Mouse (Mus musculus): ENCODE results near the gene Mapkapk2.
"Not testable (repeated sequence)": the region's sequence is repeated elsewhere in the genome, so short reads cannot be mapped to it uniquely, and the experiment has no call there.

Mapkapk2 gene

DNA sequence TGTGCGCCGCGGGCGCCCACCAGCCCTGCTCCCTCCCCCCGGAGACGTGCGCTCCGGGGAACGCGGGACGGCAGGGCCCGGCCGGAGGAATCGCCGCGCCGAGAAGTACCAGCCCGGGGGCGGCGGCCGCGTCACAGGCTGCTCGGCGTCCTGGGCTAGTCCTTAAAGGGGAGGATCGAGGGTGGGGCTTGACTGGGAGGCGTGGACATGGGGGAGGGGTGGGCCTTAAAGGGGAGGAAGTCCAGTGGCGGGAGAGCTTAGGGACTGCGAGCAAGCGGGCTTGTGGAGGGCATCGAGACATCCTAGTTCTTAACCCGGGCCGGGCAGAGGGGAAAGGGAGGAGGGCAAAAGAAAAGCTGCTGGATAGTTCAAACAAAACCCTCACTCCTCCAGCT lies at the start of gene Mapkapk2:
Gene Mapkapk2, minus strand, starts transcription at position 127 of the 395 bp plus-strand sequence.
- DNase-seq (ENCODE audit: inconsistent ontology term) = peak; percentile 98

DNA sequence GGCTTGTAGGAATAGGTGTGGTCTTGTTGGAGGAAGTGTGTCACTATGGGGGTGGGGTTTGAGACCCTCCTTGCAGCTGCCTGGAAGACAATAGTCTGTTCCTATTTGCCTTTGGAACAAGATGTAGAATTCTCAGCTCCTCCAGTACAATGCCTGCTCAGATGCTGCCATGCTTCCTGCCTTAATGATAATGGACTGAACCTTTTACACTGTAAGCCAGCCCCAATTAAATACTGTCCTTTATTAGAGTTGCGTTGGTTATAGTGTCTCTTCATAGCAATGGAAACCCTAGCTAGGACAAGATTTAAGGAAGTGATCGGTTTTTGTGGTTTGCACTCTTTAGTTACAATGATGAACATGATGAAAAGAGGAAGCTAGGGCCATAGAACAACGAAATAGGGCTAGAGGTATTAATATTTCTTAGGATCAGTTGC lies 48.6 kb upstream of the Mapkapk2 start:
- DNase-seq (ENCODE audit: inconsistent ontology term) = no peak

DNA sequence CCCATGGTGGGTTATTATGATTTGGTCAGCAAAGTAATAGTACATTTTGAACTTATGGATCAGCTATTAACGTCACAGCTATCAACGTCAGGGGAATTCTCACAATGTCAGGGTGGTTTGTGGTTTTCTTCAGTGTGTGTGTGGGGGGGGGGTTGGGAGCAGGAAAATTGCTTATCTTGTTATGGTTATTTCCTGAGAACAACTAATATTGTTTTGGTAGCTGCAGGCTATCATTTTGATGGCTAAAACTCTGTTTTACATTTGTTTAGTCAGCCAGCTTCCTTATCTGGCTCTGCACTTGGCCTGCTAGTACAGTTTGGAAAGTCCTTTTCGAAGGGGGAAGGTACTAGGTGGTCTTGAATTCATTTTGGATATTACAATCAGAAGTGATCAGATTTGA lies 47.6 kb upstream of the Mapkapk2 start:
- DNase-seq (ENCODE audit: inconsistent ontology term) = not testable (repeated sequence)

DNA sequence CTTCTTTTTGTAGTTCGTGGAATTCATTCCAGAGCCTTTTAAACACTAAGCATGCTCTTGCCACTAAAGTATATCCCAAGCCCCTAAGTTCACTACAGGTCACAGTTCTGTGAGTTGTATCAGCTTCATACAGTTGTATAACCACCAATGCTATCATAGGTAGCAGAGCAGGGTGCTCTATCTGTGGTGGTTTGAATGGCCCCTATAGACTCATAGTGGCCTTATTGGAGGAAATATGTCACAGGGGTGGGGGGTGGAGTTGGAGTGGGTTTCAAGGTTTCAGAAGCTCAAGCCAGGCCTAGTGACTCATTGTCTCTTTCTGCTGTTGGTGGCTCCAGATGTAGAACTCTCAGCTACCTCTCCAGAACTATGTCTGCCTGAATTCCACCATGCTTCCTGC lies 44.8 kb upstream of the Mapkapk2 start:
- no peak for DNase-seq (ENCODE audit: inconsistent ontology term)

DNA sequence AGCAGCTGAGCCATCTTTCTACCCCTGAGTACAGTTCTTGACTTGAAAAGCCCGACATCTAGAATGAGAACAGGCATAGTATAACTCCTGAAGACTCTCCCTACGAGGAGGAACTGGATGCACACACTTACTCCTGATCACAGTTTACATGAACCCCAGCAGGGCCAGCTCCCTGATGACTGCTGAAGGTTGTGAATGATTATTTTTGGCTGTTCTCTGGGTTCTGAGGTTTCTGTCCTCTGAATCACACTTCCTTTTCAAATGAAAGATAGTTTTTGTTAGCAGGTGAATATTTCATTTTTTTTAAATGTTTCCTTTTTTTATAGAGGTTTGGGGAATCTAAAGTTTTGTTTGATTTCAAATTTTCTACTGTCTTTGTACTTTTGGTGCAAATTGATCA lies 43.8 kb upstream of the Mapkapk2 start:
- DNase-seq (ENCODE audit: inconsistent ontology term) = no peak

DNA sequence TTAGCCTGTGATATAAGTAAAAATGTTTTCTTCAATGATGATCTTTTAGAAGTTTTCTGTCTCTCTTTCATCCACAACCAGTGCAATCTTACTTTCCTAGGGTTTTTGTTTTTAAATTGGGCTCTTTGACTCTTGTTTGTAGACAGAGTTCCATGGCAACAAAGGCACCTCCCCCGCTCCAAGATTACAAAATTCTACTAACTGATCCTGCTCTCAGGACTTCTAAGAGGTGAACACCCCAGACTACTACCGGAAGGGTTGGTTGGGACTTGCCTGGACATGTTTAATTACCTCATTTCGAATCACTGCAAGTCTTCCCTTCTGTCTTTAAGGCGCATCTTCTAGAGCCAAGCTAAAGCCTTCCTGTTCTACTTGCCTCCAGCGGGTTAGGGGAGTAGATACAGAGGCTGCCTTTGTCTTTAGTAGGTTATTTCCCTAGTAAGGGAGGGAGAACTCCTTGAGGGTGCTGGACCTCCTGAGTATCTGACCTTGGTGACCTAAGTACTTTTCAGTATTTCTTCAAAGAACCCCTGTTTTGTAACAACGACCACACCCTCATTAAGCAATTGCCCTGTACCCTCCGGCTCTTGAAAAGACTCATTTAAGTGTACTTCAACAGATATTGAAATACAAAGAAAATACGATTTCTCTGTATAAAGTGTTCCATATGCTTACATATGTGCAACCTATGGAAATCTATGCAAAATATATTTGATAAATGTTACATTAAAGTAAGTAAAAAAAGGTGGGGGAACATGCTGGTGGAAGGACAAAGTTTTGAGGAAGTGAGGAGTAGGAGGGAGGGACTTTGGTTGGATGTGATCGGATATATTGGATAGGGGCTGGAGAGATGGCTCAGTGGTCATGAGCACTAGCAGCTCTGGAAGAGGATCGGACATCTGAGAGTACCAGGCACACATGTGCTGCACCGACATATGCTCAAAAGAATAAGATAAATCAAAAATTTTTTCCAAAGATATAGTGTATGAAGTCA lies 41.8 kb upstream of the Mapkapk2 start:
- DNase-seq (ENCODE audit: inconsistent ontology term) = peak; percentile 68

DNA sequence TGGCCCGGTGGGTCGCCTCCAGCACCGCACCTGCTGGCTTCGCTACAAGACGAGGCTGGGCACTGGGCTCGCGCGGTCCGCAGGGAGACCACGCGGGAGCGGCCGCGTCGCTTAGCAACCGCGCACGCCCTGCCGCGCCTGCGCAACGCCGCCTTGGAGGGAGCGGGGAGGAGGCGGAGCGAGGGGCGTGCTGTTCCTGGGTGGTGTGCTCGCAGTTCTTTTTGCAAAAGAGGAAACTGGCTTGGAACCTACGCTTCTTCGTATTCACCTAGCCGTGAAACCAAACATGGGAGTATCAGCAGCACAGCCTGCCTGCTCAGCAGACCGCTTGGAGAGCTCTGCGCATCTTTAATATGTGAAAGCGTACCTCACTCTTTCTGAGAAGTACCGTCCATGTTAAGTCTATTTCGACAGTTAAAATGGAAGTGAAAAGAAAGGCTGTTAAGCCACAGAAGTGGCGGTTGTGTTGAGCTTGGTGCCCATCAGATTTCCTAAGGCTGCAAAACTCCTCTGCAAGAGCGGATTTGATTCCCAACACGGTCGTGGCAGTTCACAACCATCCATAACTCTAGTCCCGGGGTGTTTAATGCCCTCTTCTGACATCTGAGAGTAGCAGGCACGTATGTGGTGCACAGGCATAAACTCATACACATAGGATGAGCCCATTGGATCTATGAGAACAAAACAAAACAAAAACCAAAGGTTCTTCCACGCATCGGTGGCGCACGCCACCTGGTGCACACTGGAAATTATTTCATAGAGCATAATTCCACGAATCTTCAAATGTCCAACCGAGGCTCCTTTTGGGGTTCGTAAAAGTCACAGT lies 40.8 kb upstream of the Mapkapk2 start, which contains the start of gene Dyrk3:
Gene Dyrk3, minus strand, starts transcription at position 150 of the 826 bp plus-strand sequence.
- peak; percentile 96 for DNase-seq (ENCODE audit: inconsistent ontology term)

DNA sequence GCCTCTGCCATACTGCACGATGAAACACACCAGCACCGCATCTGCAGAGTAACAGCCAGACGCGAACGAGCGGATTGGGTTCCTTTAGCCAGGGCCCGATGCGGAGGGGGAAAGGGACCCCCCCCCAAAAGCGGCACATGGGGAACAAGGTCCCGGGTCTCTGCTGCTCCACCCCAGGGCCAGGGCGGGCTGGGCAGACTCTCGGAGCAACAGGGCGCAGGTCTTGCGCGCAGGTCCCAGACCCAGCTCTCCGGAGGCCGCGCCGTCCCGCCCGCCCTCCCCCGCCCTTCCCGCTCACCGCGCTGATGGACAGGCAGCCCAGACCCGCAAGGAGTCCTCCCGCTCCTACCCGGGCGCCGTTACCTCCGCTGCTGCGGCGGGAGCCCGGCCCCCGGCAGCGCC lies 40.1 kb upstream of the Mapkapk2 start:
- DNase-seq (ENCODE audit: inconsistent ontology term) = no peak

DNA sequence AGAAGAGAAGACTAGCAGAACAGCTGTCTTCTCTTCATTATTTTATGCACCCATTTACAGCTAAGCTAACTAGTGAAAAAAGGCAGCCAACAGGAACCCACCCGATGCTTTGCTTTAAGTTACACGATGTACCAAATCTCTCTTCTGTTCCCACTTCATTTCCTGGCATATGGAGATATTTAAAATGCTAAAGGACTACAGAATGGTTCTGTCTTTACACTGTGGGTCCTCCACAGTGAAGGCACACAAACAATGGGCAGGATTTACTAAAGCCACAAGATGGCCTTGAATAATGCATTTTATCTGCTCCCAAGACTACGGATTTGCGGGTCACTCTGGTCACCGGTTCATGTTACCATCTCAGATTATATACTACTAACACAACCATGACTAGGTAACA lies 39.5 kb upstream of the Mapkapk2 start:
- DNase-seq (ENCODE audit: inconsistent ontology term) = no peak

DNA sequence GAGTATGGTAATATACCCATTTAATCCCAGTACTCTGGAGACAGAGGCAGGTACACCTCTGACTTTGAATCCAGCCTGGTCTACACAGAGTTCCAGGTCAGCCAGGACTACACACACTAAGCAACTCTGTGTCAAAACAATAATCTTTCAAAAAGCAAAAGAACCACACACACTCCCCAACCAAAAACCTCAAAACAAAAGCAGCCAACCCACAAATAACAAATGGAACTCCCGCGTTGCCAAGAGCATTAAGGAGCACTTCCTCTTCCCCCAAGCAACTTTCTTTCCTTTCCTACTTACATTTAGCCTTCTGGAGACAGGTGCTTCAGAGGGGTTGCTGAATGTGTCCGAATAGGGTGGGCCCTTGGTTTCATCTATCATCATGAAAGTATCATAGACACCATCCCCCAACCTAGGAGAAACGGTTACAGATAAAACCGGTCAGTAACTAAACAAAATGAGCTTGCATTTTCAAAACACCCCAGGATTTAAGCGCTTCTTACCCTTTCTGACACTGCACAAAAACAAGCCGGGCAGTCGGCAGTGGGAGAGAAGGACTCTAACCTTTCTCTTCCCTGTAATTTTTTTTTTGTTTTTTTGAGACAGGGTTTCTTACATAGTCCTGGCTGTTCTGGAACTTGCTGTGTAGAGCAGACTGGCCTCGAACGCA lies 38.5 kb upstream of the Mapkapk2 start:
- no peak for DNase-seq (ENCODE audit: inconsistent ontology term)

DNA sequence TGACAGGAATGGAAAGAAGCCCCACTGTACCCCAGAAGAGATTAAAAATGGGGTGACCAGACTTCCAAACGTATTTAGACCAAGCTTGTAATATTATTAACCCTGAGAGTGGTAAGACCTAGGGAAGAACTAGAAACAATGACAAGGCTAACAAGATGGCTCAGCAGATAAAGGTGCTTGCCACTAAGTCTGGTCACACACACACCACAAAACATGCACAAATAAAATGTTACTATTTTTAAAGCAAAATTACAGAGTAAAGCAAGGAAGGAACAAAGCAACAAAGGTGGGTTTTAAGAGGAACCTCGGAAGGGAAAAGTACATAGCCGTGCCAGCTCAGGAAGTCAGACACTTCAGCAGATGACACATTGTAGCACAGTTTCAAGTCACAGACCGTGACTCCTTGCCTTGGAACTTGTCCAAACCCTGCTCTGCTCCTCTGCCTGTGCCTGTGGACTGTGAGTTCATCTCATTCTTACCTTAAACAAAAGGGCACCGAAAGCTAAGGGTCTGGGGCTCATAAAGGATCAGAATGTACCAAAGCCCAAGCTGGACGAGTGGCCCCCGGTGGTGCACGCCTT lies 37.4 kb upstream of the Mapkapk2 start:
- peak; percentile 60 for DNase-seq (ENCODE audit: inconsistent ontology term)

DNA sequence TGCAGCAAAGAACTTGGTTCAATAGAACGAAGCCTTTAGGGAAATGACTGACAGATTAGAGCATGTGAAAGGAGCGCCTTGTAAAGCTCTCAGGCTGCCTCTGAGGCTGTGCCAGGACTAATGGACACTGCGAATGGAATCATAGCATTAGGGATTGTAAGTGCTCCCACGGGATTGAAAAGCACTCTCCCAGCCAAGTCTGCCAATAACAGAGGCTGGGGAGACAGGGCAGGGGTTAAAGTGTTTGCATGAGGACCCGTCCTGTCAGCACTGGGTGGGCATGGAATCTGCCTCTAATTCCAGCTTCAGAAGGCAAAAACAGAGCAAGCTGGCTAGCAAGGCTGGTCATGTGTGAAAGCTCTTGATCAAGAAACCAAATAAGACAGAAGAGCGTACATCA lies 36.6 kb upstream of the Mapkapk2 start:
- no peak for DNase-seq (ENCODE audit: inconsistent ontology term)

DNA sequence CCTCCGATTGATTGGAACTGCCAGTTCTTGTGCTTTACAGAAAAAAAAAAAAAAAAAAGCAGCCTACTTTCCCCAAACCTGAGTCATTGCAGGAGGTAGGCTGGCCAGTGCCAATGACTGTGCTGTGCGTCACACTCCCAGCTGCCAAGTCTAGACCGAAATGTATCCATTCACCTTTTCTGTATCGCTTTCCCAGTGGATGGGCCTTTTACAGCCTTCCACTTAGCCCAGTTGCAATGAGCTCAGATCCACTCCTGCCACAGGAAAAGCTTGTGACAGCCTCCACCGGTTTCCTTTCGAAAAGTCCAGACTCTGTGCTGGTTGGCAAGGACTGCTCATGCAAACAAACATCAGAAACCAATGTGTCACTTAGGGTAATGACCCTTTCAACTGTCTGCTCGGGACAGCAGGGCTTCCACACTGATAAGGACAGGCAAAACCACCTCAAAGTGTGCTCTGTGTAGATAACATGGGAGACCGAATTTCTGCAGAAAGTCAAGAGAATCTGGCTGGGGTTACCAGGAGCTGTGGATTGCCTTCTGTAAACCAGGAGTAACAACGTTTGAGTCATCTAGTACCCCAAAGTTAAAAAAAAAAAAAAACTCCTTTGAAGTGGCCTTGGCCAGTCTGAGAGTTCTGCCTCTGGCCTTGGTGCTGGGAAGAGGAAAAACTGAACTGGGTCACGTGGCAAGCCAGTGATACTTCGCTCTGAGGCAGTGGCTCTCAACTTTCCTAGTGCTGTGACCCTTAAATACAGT lies 28.5 kb upstream of the Mapkapk2 start:
- DNase-seq (ENCODE audit: inconsistent ontology term) = peak; percentile 29

DNA sequence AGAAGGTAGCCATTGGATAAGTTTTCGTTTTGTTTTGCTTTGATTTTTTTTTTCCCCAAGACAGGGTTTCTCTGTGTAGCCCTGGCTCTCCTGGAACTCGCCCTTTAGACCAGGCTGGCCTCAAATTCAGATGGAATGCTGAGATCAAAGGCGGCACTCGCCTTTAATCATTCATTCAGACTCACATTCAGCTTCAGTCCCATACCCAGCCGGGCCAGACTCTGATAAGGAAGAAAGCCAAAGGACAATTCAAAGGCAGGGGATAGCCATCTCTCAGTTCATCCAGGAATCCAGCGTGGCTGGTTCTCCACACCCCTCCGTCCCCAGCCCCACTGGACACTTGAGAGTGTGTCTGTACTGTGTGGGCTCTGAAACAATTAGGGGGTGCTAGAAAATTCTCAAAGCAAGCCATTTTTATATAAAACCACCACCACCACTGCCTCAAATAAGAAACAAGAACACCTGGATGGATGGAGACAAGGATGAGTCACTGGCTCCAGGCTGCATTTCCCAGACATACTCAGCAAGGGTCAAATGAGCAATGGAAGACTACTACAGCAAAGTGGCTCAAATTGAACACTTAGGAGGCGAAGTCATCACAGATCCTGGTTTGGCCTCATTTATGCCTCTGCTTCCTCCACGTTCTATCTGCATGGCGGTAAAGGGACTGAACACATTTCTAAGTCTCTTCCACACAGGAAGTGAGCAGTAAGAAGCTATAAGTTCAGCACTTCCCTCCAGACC lies 26.1 kb upstream of the Mapkapk2 start:
- peak; percentile 52 for DNase-seq (ENCODE audit: inconsistent ontology term)

DNA sequence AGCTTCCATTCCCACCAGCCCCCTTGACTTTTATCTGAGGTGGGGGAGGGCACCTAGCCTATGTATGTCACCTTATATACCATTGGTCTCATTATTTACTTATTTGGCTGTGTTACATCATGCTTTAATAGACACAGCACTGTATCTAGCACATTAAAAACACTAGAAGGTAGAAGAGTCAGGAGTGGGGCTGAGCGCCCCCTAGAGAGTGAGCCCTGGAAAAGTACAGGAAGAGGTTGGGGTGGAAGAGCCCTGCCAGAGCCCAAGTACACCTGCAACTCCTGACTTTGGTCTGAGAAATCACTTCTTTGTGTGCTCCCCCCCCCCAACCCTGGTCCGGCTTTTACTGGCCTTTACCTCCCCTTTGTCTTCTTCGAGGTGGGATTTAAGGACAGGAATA lies 24.4 kb upstream of the Mapkapk2 start:
- DNase-seq (ENCODE audit: inconsistent ontology term) = no peak

DNA sequence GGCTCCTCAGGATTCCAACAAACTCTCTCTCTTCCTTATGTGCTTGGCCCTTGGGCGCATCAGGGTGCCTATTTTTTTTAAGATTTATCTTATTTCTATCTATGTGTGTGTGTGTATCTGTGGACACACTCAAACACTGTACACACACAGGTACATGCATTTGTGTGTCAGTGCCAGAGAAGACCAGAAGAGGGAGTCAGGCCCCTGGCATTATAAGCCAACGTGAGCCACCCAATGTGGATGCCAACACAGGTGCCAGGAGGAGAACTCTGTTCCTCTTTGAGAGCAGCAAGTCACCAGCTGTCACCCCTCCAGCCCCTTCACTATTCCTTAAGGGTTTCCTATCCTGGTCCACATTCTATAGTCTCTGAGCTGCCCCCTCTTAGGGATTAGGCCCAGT lies 21.4 kb upstream of the Mapkapk2 start:
- no peak for DNase-seq (ENCODE audit: inconsistent ontology term)

DNA sequence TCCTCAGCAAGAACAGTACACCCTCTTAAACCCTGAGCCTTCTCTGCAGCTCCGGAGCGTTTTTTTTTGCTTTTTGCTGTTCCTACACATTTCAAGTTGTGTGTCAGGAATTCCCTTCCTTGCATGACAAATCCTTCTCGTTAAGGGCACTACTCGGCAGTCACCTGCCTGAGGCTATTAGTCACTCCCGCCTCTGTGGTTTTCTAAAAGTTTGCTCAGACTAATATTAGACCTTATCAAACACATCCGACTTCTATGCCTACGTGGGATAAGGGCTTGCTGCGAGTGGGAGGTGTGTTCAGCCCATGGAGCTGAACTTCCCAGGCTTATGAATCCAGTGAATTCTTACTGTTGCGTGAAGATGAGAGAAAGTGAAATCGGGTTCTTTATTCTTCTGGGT lies 20.9 kb upstream of the Mapkapk2 start:
- no peak for DNase-seq (ENCODE audit: inconsistent ontology term)

DNA sequence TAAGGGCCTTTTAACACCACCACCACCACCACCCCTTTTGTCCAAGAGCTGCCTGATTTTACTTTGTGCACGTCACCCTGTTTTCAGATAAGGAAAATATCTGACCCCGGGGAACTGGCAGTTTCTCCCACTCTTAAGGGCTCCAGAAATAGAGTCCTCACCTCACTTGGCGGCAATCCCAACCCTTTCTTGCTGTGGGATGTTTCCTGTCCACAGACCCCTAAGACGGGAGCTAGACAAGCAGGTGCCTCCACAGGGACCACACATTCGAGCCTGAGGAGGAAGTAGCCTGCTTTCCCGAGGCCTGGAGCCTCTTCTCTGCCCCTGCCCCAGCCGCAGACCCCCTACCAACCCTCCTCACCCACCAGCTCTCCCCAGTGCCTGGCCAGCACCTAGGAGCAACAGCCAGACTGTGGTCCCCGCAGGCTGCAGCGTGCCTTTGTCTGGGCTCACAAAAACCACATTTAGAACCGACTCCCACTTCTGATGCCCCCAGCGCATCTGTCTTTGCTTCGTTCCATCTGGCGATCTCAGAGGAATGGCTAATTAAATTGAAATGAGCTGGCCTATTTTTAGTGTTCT lies 18.9 kb upstream of the Mapkapk2 start:
- no peak for DNase-seq (ENCODE audit: inconsistent ontology term)

DNA sequence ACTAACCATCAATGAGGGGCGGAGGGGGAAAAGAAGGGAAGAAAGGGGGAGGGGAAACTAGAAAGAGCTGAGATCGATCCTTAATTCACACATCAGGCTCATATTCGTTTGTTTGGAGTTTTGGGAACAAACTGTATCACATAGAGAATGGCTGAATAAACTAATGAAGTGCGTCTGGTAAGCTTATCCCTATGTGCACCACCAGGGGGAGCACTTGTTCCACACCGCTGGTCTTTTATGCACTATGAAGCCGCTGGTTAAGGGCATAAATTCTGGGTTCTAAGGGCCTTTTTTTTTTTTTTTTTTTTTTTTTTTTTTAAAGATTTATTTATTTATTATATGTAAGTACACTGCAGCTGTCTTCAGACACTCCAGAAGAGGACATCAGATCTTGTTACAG lies 18.3 kb upstream of the Mapkapk2 start:
- peak; percentile 62 for DNase-seq (ENCODE audit: inconsistent ontology term)

DNA sequence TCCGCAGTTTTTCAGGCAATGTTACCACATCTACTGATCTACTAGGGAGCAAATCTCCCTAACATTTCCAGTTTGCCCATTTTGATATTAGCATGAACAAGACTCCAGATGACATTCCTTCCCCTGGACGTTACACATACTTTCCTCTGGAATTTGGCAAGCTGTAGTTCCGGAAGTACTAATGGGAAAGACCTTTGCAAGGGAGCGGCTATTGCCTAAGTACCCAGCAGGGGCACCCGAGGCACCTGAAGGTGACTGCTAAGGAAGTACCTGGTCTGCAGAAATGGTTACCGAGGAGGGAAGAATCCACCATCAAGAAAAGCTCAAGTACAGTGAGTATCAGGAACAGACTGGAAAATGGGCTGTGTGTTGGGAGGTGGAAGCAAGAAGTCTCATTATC lies 14.9 kb upstream of the Mapkapk2 start:
- DNase-seq (ENCODE audit: inconsistent ontology term) = peak; percentile 75

Measured in Muller cell, postnatal 12 days (primary cell).